Mouse (Mus musculus) left cerebral cortex, adult 18-20 months (tissue): Measurements from ENCODE around the gene Rabl3. TPM values are rescaled to one million over a fixed set of nuclear protein-coding genes. Genes with fewer than 3 reads are reported as not detected.

ENCODE experiments used
- DNase-seq, 2 experiments: peaks; one replicate each; pipeline ENCODE4 v3.0.0; 2021 to 2022; ENCODE audit warnings: low spot score in 2 of 2, mixed read lengths in 1 of 2
- long read RNA-seq, 2 experiments: library from polyadenylated mRNA; stranded (forward); transcript quantifications; one replicate each; pipeline ENCODE4 v2.0.0; 2021
- total RNA-seq, 2 experiments: library from RNA; stranded (reverse); gene quantifications; 2 replicates each; pipeline ENCODE4 v1.2.3; 2021

Gene Rabl3
- total RNA-seq = 1 to 10 TPM; 8.3 TPM
- long read RNA-seq, experiment 1, transcript Rabl3-201 (8 exons, 2,031 nt) = major isoform, 14 of 16 reads
- long read RNA-seq, experiment 1, partial matches to known transcripts = 2 of 16 reads
- long read RNA-seq, experiment 1, other reads (novel, unspliced or antisense) = 0 of 16 reads
- long read RNA-seq, experiment 2, transcript Rabl3-201 (8 exons, 2,031 nt) = major isoform, 7 of 10 reads
- long read RNA-seq, experiment 2, partial matches to known transcripts = 1 of 10 reads
- long read RNA-seq, experiment 2, other reads (novel, unspliced or antisense) = 1 of 10 reads

- DNase-seq = peak; percentile 96 to 98
Measured at GRCm38 (mm10) chr16:37539611-37540580, at the start of gene Rabl3, which contains the start of gene Gtf2e1. Gene Rabl3, plus strand, starts transcription at chr16:37539885. Gene Gtf2e1, minus strand, starts transcription at chr16:37539789.

GRCm38 (mm10) chr16:37495017-37495416 is 44.7 kb upstream of the Rabl3 start:
- peak in 1 of 2 experiments; percentile 42 for DNase-seq

- no peak for DNase-seq
Measured at GRCm38 (mm10) chr16:37498581-37498980, 41.1 kb upstream of the Rabl3 start.

GRCm38 (mm10) chr16:37504517-37504916 is 35.2 kb upstream of the Rabl3 start:
- DNase-seq = no peak

- DNase-seq = peak in 1 of 2 experiments; percentile 55
Measured at GRCm38 (mm10) chr16:37506751-37507150, 32.9 kb upstream of the Rabl3 start.

- DNase-seq = no peak
Measured at GRCm38 (mm10) chr16:37511489-37511888, 28.2 kb upstream of the Rabl3 start.

- DNase-seq = no peak
Measured at GRCm38 (mm10) chr16:37514644-37515043, 25.0 kb upstream of the Rabl3 start.

- DNase-seq = no peak
Measured at GRCm38 (mm10) chr16:37516376-37516993, 23.2 kb upstream of the Rabl3 start.

- no peak for DNase-seq
Measured at GRCm38 (mm10) chr16:37517596-37518211, 22.0 kb upstream of the Rabl3 start.

GRCm38 (mm10) chr16:37518662-37519061 is 21.0 kb upstream of the Rabl3 start:
- DNase-seq = no peak

- DNase-seq = no peak
Measured at GRCm38 (mm10) chr16:37519721-37520120, 20.0 kb upstream of the Rabl3 start.

- DNase-seq = no peak
Measured at GRCm38 (mm10) chr16:37520190-37521040, 19.3 kb upstream of the Rabl3 start.

GRCm38 (mm10) chr16:37522100-37522697 is 17.5 kb upstream of the Rabl3 start:
- no peak for DNase-seq

GRCm38 (mm10) chr16:37525121-37525520 is 14.6 kb upstream of the Rabl3 start:
- DNase-seq = no peak

GRCm38 (mm10) chr16:37526688-37527223 is 12.9 kb upstream of the Rabl3 start:
- DNase-seq = no peak

- DNase-seq = no peak
Measured at GRCm38 (mm10) chr16:37530170-37530569, 9.5 kb upstream of the Rabl3 start.

GRCm38 (mm10) chr16:37532046-37532445 is 7.6 kb upstream of the Rabl3 start:
- no peak for DNase-seq

GRCm38 (mm10) chr16:37533369-37534068 is 6.2 kb upstream of the Rabl3 start:
- no peak for DNase-seq

- no peak for DNase-seq
Measured at GRCm38 (mm10) chr16:37539240-37539610, 460 bp upstream of the Rabl3 start.
